Mouse (Mus musculus) intestine, postnatal 0 days (tissue): ENCODE results near the gene 1700019A02Rik. TPM values are rescaled to one million over a fixed set of nuclear protein-coding genes. Genes with fewer than 3 reads are reported as not detected.

Experiments used
- ATAC-seq: fragments of 200-750 bp; cut with Nextera tagmentation; 2 replicates; pipeline ENCODE4 v1.8.0; 2017; ENCODE audit warnings: mild to moderate bottlenecking, moderate TSS enrichment, moderate library complexity
- H3K27ac ChIP-seq: fragments of 300-500 bp; sonication (generic); 2 replicates; pipeline ENCODE4 v1.5.1; 2014; ENCODE audit warnings: mild to moderate bottlenecking, low read depth, low read length, moderate library complexity
- H3K27me3 ChIP-seq: fragments of 300-500 bp; sonication (generic); replicated peaks from 2 replicates; pipeline ENCODE4 v1.6.1; 2014; ENCODE audit warnings: low read length, mixed read lengths; ENCODE audit not compliant: control insufficient read depth, insufficient read depth
- H3K36me3 ChIP-seq: fragments of 300-500 bp; sonication (generic); 2 replicates; pipeline ENCODE4 v1.6.1; 2014; ENCODE audit warnings: mild to moderate bottlenecking, moderate library complexity; ENCODE audit not compliant: control insufficient read depth, insufficient read depth
- H3K4me1 ChIP-seq: fragments of 300-500 bp; sonication (generic); replicated peaks from 2 replicates; pipeline ENCODE4 v1.6.1; 2014; ENCODE audit warnings: antibody characterized with exemption, low read length, mixed read lengths; ENCODE audit not compliant: control insufficient read depth, insufficient read depth
- H3K4me2 ChIP-seq: fragments of 300-500 bp; sonication (generic); replicated peaks from 2 replicates; pipeline ENCODE4 v1.6.1; 2014; ENCODE audit warnings: low read depth, mild to moderate bottlenecking, moderate library complexity
- H3K4me3 ChIP-seq: fragments of 300-500 bp; sonication (generic); 2 replicates; pipeline ENCODE4 v1.5.1; 2014; ENCODE audit warnings: low read depth, low read length
- H3K9ac ChIP-seq: fragments of 300-500 bp; sonication (generic); 2 replicates; pipeline ENCODE4 v1.6.1; 2014; ENCODE audit warnings: mild to moderate bottlenecking, low read depth, low read length
- H3K9me3 ChIP-seq: fragments of 300-500 bp; sonication (generic); 2 replicates; pipeline ENCODE4 v1.6.1; 2016; ENCODE audit warnings: mixed run types; ENCODE audit not compliant: control insufficient read depth
- CTCF ChIP-seq: sonication (generic); IDR thresholded peaks from 2 replicates; pipeline ENCODE4 v1.5.1; 2016; ENCODE audit warnings: low read depth, mild to moderate bottlenecking, control low read depth, antibody characterized with exemption, moderate library complexity
- WGBS: fragments of 180-500 bp; shearing (Covaris S2); extraction: QIAGEN DNeasy Blood & Tissue Kit; methylation state at CpG from one replicate; pipeline ENCODE4 v1.1.7; 2014; 5-methylcytosine and 5-hydroxymethylcytosine counted together
- polyA plus RNA-seq: library from polyadenylated mRNA; unstranded; fragments of >200 nt; fragmentation: Nextera tagmentation; extraction: Ambion mirVana; gene quantifications from 2 replicates; pipeline ENCODE4 v1.2.1, GENCODE M21; 2015

1700019A02Rik gene
- polyA plus RNA-seq: not detected in 2 replicates

DNA sequence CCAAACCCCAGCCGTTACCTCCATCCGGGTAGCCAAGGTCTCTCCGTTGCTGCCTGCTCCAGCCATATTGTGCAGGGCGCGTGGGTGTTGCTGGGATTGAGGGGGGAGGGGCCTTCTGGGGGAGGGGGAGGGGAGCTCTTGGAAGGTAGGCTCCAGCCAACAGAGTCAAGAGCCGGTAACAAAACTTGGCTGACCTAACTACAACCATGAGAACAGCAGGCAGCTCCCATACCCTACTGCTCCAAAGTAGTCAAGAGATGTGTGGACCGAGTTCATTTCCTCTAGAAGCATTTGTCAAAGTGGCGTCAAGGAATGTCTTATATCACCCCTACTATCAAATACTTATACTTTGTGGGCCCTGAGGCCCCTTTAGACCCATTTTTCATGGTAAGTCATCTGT lies at the start of gene 1700019A02Rik:
TSS of gene 1700019A02Rik (minus strand) at position 101 of the 400 bp plus-strand sequence.
- H3K9ac ChIP-seq: no peak within 1 kb of the TSS
- ATAC-seq: no peak
- H3K4me2 ChIP-seq: no peak within 1 kb of the TSS
- no peaks in the 10 kb centered on the region for H3K4me1 ChIP-seq
- H3K27ac ChIP-seq: no peak within 1 kb of the TSS
- H3K9me3 ChIP-seq: no peaks in the 10 kb centered on the region
- 92% methylated on average over 8 of the region's 8 CpGs for WGBS
- no peaks in the 10 kb centered on the region for H3K36me3 ChIP-seq
- no peak for TF ChIP-seq CTCF
- H3K27me3 ChIP-seq: no peaks in the 10 kb centered on the region
- H3K4me3 ChIP-seq: no peak within 1 kb of the TSS

DNA sequence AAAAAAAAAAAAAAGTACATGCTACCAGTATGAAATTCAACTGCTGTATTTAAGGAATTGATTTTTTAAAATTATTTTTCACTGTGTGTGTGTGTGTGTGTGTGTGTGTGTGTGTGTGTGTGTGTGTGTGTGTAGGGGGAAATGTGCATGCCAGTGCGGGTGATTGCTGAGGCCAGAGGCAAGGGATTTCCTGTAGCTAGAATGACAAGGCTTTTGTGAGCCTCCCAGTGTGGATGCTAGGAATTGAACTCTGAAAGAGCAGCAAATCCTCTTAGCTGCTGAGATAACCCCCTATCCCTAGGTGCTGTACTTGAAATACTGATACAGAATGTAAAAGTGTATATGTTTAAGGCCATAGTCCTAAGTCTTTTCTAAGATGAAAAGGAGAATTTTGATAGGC lies 38.6 kb upstream of the 1700019A02Rik start:
- 82% methylated on average over 1 of the region's 1 CpGs for WGBS
- TF ChIP-seq CTCF: no peak
- Histone ChIP-seq H3K4me3 (no peak overlapping the region), H3K27ac (no peak overlapping the region), H3K9me3 (no peaks in the 10 kb centered on the region), H3K27me3 (no peaks in the 10 kb centered on the region), H3K36me3 (no peaks in the 10 kb centered on the region), H3K4me1 (no peaks in the 10 kb centered on the region), H3K4me2 (no peak overlapping the region), H3K9ac (no peak overlapping the region)
- no peak for ATAC-seq

DNA sequence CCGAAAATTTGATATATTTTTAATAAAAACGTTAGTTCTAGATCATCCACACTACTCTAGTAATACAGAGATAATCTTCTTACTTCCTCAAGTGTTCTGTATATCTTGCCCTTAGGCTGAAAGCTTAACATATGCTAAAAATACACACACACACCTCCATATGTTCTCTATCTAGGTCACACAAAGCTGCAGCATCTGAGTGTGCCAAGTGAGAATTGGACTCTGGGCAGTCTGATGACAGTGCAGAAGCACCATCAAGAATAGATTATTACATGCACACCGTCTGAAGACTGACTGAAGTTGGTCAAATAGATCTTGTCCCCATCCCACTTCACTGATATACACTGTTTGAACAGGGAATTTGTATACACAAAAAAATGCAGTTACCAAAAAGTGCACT lies 38.2 kb upstream of the 1700019A02Rik start:
- Histone ChIP-seq H3K9ac (no peak overlapping the region), H3K4me1 (no peaks in the 10 kb centered on the region), H3K36me3 (no peaks in the 10 kb centered on the region), H3K27me3 (no peaks in the 10 kb centered on the region), H3K4me2 (no peak overlapping the region), H3K4me3 (no peak overlapping the region), H3K27ac (no peak overlapping the region), H3K9me3 (no peaks in the 10 kb centered on the region)
- ATAC-seq: no peak
- WGBS: 81% methylated on average over 3 of the region's 3 CpGs
- no peak for TF ChIP-seq CTCF

DNA sequence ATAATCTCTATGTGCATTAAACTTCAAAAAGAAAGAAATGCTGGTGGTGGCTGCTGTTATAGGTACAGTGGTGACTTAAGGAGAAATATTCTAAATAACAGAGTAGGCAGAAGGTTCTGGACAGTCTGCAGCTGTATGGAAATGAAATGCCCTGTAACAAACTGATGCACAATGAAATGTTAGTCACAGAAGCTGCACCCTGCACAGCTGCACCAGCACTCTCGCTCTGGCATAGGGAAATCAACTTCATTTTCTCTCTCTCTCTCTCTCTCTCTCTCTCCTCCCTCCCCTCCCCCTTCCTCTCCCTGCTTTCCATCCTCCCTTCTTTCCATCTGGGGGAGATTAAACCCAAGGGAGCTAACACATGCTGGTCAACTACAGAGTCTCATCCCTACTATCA lies 37.3 kb upstream of the 1700019A02Rik start:
- no peak overlapping the region for H3K27ac ChIP-seq
- no peak overlapping the region for H3K4me2 ChIP-seq
- no peak for ATAC-seq
- H3K27me3 ChIP-seq: no peaks in the 10 kb centered on the region
- H3K4me1 ChIP-seq: no peaks in the 10 kb centered on the region
- H3K9me3 ChIP-seq: no peaks in the 10 kb centered on the region
- H3K4me3 ChIP-seq: no peak overlapping the region
- no peak overlapping the region for H3K9ac ChIP-seq
- no peaks in the 10 kb centered on the region for H3K36me3 ChIP-seq
- no peak for TF ChIP-seq CTCF
- WGBS: 77% methylated on average over 1 of the region's 1 CpGs

DNA sequence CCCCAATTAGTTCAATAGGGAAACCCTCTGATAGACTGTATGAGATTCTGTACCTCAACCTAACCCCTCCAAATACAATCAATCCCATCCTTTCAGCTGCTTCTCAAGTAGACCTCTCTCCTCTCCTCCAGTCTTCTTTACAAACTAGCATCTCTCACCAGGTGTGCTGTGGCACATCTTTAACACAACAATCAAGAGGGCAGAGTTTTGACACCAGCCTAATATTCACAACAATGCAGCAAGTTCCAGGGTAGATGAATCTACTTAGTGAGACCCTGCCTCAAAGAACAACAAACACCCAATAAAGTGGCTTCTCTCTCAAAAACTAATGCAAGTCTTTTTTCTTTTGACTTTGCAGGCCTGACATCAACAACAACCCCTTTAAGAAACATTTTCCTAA lies 22.7 kb upstream of the 1700019A02Rik start:
- TF ChIP-seq CTCF: no peak
- ATAC-seq: no peak
- Histone ChIP-seq H3K4me3 (no peak overlapping the region), H3K36me3 (0 out of 2 replicates have a peak, but pooled peaks cover 10% of the 10 kb centered on the region), H3K27me3 (no peaks in the 10 kb centered on the region), H3K4me2 (no peak overlapping the region), H3K27ac (no peak overlapping the region), H3K4me1 (no peaks in the 10 kb centered on the region), H3K9ac (no peak overlapping the region), H3K9me3 (no peaks in the 10 kb centered on the region)

DNA sequence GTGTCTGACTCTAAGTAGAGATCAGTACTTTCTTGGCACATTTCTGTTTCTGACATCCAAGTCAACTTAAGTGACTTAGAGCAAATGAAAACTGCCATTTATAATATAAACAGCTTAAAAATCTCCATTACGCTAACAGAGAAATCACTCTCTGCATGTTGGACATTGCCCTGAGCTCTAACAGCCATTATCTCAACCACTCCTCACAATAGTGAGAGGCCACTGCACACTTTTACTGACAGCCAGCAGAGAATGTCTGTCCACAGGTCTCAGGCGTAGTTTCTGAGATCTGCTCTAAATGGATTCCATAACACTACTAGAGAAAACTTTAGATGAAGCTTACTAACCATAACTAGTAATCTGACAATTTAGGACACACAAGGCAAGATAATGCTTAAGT lies 16.5 kb upstream of the 1700019A02Rik start:
- Histone ChIP-seq H3K4me1 (no peaks in the 10 kb centered on the region), H3K9ac (no peak overlapping the region), H3K27ac (no peak overlapping the region), H3K9me3 (no peaks in the 10 kb centered on the region), H3K4me3 (no peak overlapping the region), H3K4me2 (no peak overlapping the region), H3K36me3 (0 out of 2 replicates have a peak, but pooled peaks cover 5% of the 10 kb centered on the region), H3K27me3 (no peaks in the 10 kb centered on the region)
- WGBS: 43% methylated on average over 2 of the region's 2 CpGs
- ATAC-seq: no peak
- TF ChIP-seq CTCF: no peak

DNA sequence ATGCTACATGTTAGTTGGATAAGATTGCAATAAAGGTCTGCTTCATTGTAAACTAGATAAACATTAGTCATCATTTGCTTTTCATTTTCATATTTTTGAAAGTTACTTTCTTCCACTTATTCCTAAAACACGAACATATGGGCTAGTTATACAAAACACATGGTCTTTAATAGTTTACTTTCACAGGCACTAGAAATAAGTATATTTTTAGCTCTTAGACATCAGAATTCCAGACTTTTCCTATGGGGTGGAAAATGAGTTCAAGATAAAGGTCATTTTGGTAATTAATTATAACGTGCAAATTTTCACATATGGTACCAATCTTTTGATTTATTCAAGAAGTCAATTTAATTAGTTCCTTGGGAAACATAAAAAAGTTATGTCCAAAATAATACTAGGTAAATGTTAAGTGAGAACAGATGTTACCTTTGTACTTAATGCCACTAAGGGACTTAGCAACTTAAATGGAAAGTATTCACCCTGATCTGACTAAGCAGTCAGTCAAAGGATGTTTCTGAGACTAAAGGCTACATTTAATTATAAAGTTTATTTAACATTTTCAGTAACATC lies 14.3 kb upstream of the 1700019A02Rik start:
- no peak for ATAC-seq
- Histone ChIP-seq H3K4me2 (no peak overlapping the region), H3K4me1 (no peaks in the 10 kb centered on the region), H3K4me3 (no peak overlapping the region), H3K27ac (no peak overlapping the region), H3K27me3 (no peaks in the 10 kb centered on the region), H3K36me3 (0 out of 2 replicates have a peak, but pooled peaks cover 5% of the 10 kb centered on the region), H3K9me3 (no peaks in the 10 kb centered on the region), H3K9ac (no peak overlapping the region)
- WGBS: 71% methylated on average over 2 of the region's 2 CpGs
- no peak for TF ChIP-seq CTCF
